Mouse (Mus musculus) heart, postnatal 0 days (tissue): ENCODE measurements around the gene Nfic.
A peak's percentile ranks its signal among the peaks of the same experiment; 100 is the strongest.

Experiments used
- CTCF ChIP-seq: IDR thresholded peaks from 2 replicates; pipeline ENCODE4 v1.5.1; 2016; ENCODE audit warnings: antibody characterized with exemption, control low read depth, low read depth
- EP300 ChIP-seq: IDR thresholded peaks from 2 replicates; pipeline ENCODE4 v1.6.1; 2016; ENCODE audit warnings: antibody characterized with exemption, low read depth

- peak; percentile 99 for TF ChIP-seq EP300
- TF ChIP-seq CTCF = no peak
These were observed 41.8 kb downstream of the Nfic start for GRCm38 (mm10) chr10:81413310-81414261.
